In the genomic region with DNA sequence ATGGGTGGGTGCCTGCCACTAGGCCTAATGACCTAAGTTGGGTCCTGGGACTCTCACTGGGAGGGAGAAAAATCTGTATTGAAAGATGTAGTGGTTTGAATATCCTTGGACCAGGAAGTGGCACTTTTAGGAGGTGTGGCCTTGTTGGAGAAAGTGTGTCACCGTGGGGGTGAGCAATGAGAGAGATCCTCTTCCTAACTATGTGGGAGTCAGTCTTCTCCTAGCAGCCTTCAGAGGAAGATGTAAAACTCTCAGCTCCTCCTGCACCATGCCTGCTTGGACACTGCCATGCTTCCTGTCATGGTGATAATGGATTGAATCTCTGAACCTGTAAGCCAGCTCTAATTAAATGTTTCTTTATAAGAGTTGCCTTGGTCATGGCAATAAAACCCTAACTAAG, we compare ENCODE assay signal across 13 mouse cellular contexts.
"Had no signal": no experiment of that assay in that cellular context is flagged by ENCODE, and none has a peak within 500 bp of the region (broad histone marks: within the 10 kb centered on the region; RNA-seq: fewer than 3 reads in every experiment).

No protein-coding gene starts in this region.

- DNase-seq: kidney, adult 2 months; kidney, postnatal 10 days; lung, embryonic 14.5 days; lung, postnatal 10 days; lung, postnatal 4 days; right cerebral cortex, postnatal 25 days; thymus, postnatal 4 days had no signal

- H3K36me3 ChIP-seq: limb, embryonic 15.5 days; liver, embryonic 12.5 days; midbrain, embryonic 15.5 days; neural tube, embryonic 12.5 days had no signal

- H3K4me1 ChIP-seq: limb, embryonic 15.5 days; liver, embryonic 12.5 days; neural tube, embryonic 12.5 days had no signal

- H3K27me3 ChIP-seq: limb, embryonic 15.5 days; liver, embryonic 12.5 days; midbrain, embryonic 15.5 days; neural tube, embryonic 12.5 days had no signal

- H3K4me3 ChIP-seq: limb, embryonic 15.5 days; liver, embryonic 12.5 days; midbrain, embryonic 15.5 days; neural tube, embryonic 12.5 days had no signal

- H3K4me2 ChIP-seq: limb, embryonic 15.5 days; liver, embryonic 12.5 days; lung, embryonic 14.5 days; midbrain, embryonic 11.5 days; midbrain, embryonic 15.5 days; neural tube, embryonic 12.5 days had no signal

- H3K27ac ChIP-seq: limb, embryonic 15.5 days; liver, embryonic 12.5 days; midbrain, embryonic 15.5 days; neural tube, embryonic 12.5 days; stomach, postnatal 0 days had no signal

- H3K9me3 ChIP-seq: limb, embryonic 15.5 days; liver, embryonic 12.5 days; midbrain, embryonic 15.5 days; neural tube, embryonic 12.5 days had no signal

- H3K9ac ChIP-seq: limb, embryonic 15.5 days; liver, embryonic 12.5 days; lung, embryonic 14.5 days; midbrain, embryonic 15.5 days; neural tube, embryonic 12.5 days had no signal
